Mouse (Mus musculus) lung, embryonic 14.5 days (tissue): ENCODE measurements around the gene Ilk. TPM values are rescaled to one million over a fixed set of nuclear protein-coding genes. Genes with fewer than 3 reads are reported as not detected.

Experiments
- ATAC-seq: fragments of 200-750 bp; cut with Nextera tagmentation; 2 replicates; pipeline ENCODE4 v1.8.0; 2017; ENCODE audit warnings: mild to moderate bottlenecking, moderate TSS enrichment, moderate library complexity; ENCODE audit not compliant: insufficient read depth
- DNase-seq: peaks from one replicate; pipeline ENCODE4 v3.0.0-alpha.2; 2015
- H3K27ac ChIP-seq: fragments of 300-500 bp; sonication (generic); 2 replicates; pipeline ENCODE4 v1.5.1; 2014; ENCODE audit warnings: low read depth, mild to moderate bottlenecking, moderate library complexity
- H3K27me3 ChIP-seq: fragments of 300-500 bp; sonication (generic); 2 replicates; pipeline ENCODE4 v1.6.1; 2014; ENCODE audit warnings: low read length, control low read depth; ENCODE audit not compliant: insufficient read depth
- H3K36me3 ChIP-seq: fragments of 300-500 bp; sonication (generic); 2 replicates; pipeline ENCODE4 v1.6.1; 2014; ENCODE audit warnings: control low read depth; ENCODE audit not compliant: insufficient read depth
- H3K4me1 ChIP-seq: fragments of 300-500 bp; sonication (generic); 2 replicates; pipeline ENCODE4 v1.6.1; 2014; ENCODE audit warnings: antibody characterized with exemption, control low read depth; ENCODE audit not compliant: insufficient read depth
- H3K4me2 ChIP-seq: fragments of 300-500 bp; sonication (generic); 2 replicates; pipeline ENCODE4 v1.6.1; 2014; ENCODE audit warnings: mild to moderate bottlenecking
- H3K4me3 ChIP-seq: fragments of 300-500 bp; sonication (generic); 2 replicates; pipeline ENCODE4 v1.5.1; 2014; ENCODE audit warnings: low read depth, low read length
- H3K9ac ChIP-seq: fragments of 300-500 bp; sonication (generic); 2 replicates; pipeline ENCODE4 v1.6.1; 2014
- H3K9me3 ChIP-seq: fragments of 300-500 bp; sonication (generic); 2 replicates; pipeline ENCODE4 v1.6.1; 2016; ENCODE audit warnings: low read depth, low read length, control low read depth
- CTCF ChIP-seq: IDR thresholded peaks from 2 replicates; pipeline ENCODE4 v1.5.1; 2016; ENCODE audit warnings: antibody characterized with exemption, low read depth
- WGBS: fragments of 180-500 bp; shearing (Covaris S2); extraction: QIAGEN DNeasy Blood & Tissue Kit; methylation state at CpG from one replicate; pipeline ENCODE4 v1.1.7; 2014; 5-methylcytosine and 5-hydroxymethylcytosine counted together
- polyA plus RNA-seq: library from polyadenylated mRNA; unstranded; fragments of >200 nt; fragmentation: Nextera tagmentation; extraction: Ambion mirVana; gene quantifications from 2 replicates; pipeline ENCODE4 v1.2.1, GENCODE M21; 2014

Gene Ilk
- polyA plus RNA-seq, 1 experiment from 2014 or later: 372 TPM

GRCm38 (mm10) chr7:105743926-105744590 lies 7.7 kb downstream of the Ilk start, which contains the start of gene Taf10:
Gene Taf10 (minus strand): TSS chr7:105744361.
- Histone ChIP-seq H3K27ac (peak within 1 kb of the TSS; percentile 80), H3K9me3 (no peaks in the 10 kb centered on the region), H3K4me2 (peak within 1 kb of the TSS; percentile 79), H3K27me3 (no peaks in the 10 kb centered on the region), H3K4me1 (no peaks in the 10 kb centered on the region), H3K4me3 (peak within 1 kb of the TSS; percentile 88), H3K36me3 (peaks cover 43% of the 10 kb centered on the region), H3K9ac (peak within 1 kb of the TSS; percentile 91)
- WGBS: under 1% methylated on average over 66 of the region's 67 CpGs
- peak; percentile 96 for DNase-seq
- peak; percentile 97 for ATAC-seq
- TF ChIP-seq CTCF: peak; percentile 53

GRCm38 (mm10) chr7:105747776-105748175 lies 11.4 kb downstream of the Ilk start:
- H3K27ac ChIP-seq: no peak overlapping the region
- H3K36me3 ChIP-seq: peaks cover 18% of the 10 kb centered on the region; the same call in 1 of the 2 replicates
- H3K4me3 ChIP-seq: no peak overlapping the region
- ATAC-seq (no peak), DNase-seq (no peak)
- H3K4me1 ChIP-seq: no peaks in the 10 kb centered on the region
- H3K9me3 ChIP-seq: no peaks in the 10 kb centered on the region
- H3K27me3 ChIP-seq: no peaks in the 10 kb centered on the region
- no peak overlapping the region for H3K4me2 ChIP-seq
- 69% methylated on average over 2 of the region's 2 CpGs for WGBS
- H3K9ac ChIP-seq: no peak overlapping the region
- no peak for TF ChIP-seq CTCF

- peaks cover 50% of the 10 kb centered on the region for H3K36me3 ChIP-seq
- H3K9ac ChIP-seq: peak within 1 kb of the TSS; percentile 74
- ATAC-seq (peak; percentile 94), DNase-seq (peak; percentile 96)
- WGBS: 16% methylated on average over 20 of the region's 20 CpGs
- no peaks in the 10 kb centered on the region for H3K4me1 ChIP-seq
- H3K9me3 ChIP-seq: no peaks in the 10 kb centered on the region
- H3K4me2 ChIP-seq: peak within 1 kb of the TSS; percentile 85
- H3K27me3 ChIP-seq: no peaks in the 10 kb centered on the region
- H3K4me3 ChIP-seq: peak within 1 kb of the TSS; percentile 60
- TF ChIP-seq CTCF: no peak
- H3K27ac ChIP-seq: no peak within 1 kb of the TSS
Measured at GRCm38 (mm10) chr7:105751491-105752433, 15.4 kb downstream of the Ilk start, which contains the start of gene Tpp1. Gene Tpp1 (minus strand): TSS chr7:105752235.

- Histone ChIP-seq H3K9me3 (no peaks in the 10 kb centered on the region), H3K4me3 (no peak overlapping the region), H3K4me2 (no peak overlapping the region), H3K27me3 (no peaks in the 10 kb centered on the region), H3K4me1 (no peaks in the 10 kb centered on the region), H3K9ac (no peak overlapping the region), H3K36me3 (peaks cover 60% of the 10 kb centered on the region), H3K27ac (no peak overlapping the region)
- ATAC-seq: no peak; the same call in 1 of the 2 replicates
- no peak for DNase-seq
- 92% methylated on average over 2 of the region's 2 CpGs for WGBS
- TF ChIP-seq CTCF: 0 out of 2 replicates have a peak, but pooled peaks have one; percentile 8
Measured at GRCm38 (mm10) chr7:105752716-105753115, 16.3 kb downstream of the Ilk start.

GRCm38 (mm10) chr7:105753281-105753680 lies 16.9 kb downstream of the Ilk start:
- no peak overlapping the region; the same call in 1 of the 2 replicates for H3K9ac ChIP-seq
- no peaks in the 10 kb centered on the region for H3K9me3 ChIP-seq
- peaks cover 61% of the 10 kb centered on the region for H3K36me3 ChIP-seq
- TF ChIP-seq CTCF: no peak
- no peak for ATAC-seq
- no peaks in the 10 kb centered on the region for H3K4me1 ChIP-seq
- H3K4me2 ChIP-seq: no peak overlapping the region
- 88% methylated on average over 10 of the region's 10 CpGs for WGBS
- H3K4me3 ChIP-seq: no peak overlapping the region
- no peak for DNase-seq
- H3K27me3 ChIP-seq: no peaks in the 10 kb centered on the region
- no peak overlapping the region for H3K27ac ChIP-seq

- H3K4me2 ChIP-seq: peak overlapping the region; percentile 44
- no peak overlapping the region; the same call in 1 of the 2 replicates for H3K4me3 ChIP-seq
Measured at GRCm38 (mm10) chr7:105761813-105762484, 25.6 kb downstream of the Ilk start.

More at GRCm38 (mm10) chr7:105761813-105762484, 25.6 kb downstream of the Ilk start:
- ATAC-seq (peak; percentile 10), DNase-seq (no peak)
- WGBS: 47% methylated on average over 51 of the region's 51 CpGs
- Histone ChIP-seq H3K9me3 (no peaks in the 10 kb centered on the region), H3K36me3 (peaks cover 88% of the 10 kb centered on the region), H3K27me3 (no peaks in the 10 kb centered on the region), H3K9ac (no peak overlapping the region), H3K4me1 (no peaks in the 10 kb centered on the region), H3K27ac (no peak overlapping the region)
- no peak for TF ChIP-seq CTCF
